Mouse (Mus musculus): Measurements from ENCODE around the gene Rapgef4.

GRCm38 (mm10) chr2:72125786-72126185 is 144.7 kb downstream of the Rapgef4 start:
- TF ChIP-seq EP300 (IDR thresholded peaks at IDR 0.05; ENCODE audit: low read depth) = no peak
- no peak for TF ChIP-seq CTCF (IDR thresholded peaks at IDR 0.05; ENCODE audit: low read depth)
